Mouse (Mus musculus) hindbrain, embryonic 16.5 days (tissue): ENCODE data around the gene Gm11146. TPM values are rescaled to one million over a fixed set of nuclear protein-coding genes. Genes with fewer than 3 reads are reported as not detected.

ENCODE experiments used
- ATAC-seq: fragments of 200-750 bp; cut with Nextera tagmentation; 2 replicates; pipeline ENCODE4 v1.8.0; 2017; ENCODE audit warnings: moderate TSS enrichment, moderate library complexity
- H3K27ac ChIP-seq: fragments of 300-500 bp; sonication (generic); 2 replicates; pipeline ENCODE4 v1.5.1; 2014; ENCODE audit warnings: low read depth, mild to moderate bottlenecking, control low read depth, low read length, moderate library complexity
- H3K27me3 ChIP-seq: fragments of 300-500 bp; sonication (generic); replicated peaks from 2 replicates; pipeline ENCODE4 v1.6.1; 2014; ENCODE audit warnings: low read length; ENCODE audit not compliant: control insufficient read depth, insufficient read depth
- H3K36me3 ChIP-seq: fragments of 300-500 bp; sonication (generic); 2 replicates; pipeline ENCODE4 v1.6.1; 2014; ENCODE audit warnings: mild to moderate bottlenecking, low read length, moderate library complexity, mixed read lengths; ENCODE audit not compliant: control insufficient read depth, insufficient read depth
- H3K4me1 ChIP-seq: fragments of 300-500 bp; sonication (generic); 2 replicates; pipeline ENCODE4 v1.6.1; 2014; ENCODE audit warnings: low read depth, low read length; ENCODE audit not compliant: control insufficient read depth, insufficient read depth
- H3K4me2 ChIP-seq: fragments of 300-500 bp; sonication (generic); 2 replicates; pipeline ENCODE4 v1.6.1; 2014; ENCODE audit warnings: mild to moderate bottlenecking, low read length, control low read depth, moderate library complexity
- H3K4me3 ChIP-seq: fragments of 300-500 bp; sonication (generic); 2 replicates; pipeline ENCODE4 v1.5.1; 2014; ENCODE audit warnings: mild to moderate bottlenecking, low read length, control low read depth, moderate library complexity
- H3K9ac ChIP-seq: fragments of 300-500 bp; sonication (generic); 2 replicates; pipeline ENCODE4 v1.6.1; 2014; ENCODE audit warnings: low read depth, mild to moderate bottlenecking, control low read depth, low read length, moderate library complexity
- H3K9me3 ChIP-seq: fragments of 300-500 bp; sonication (generic); 2 replicates; pipeline ENCODE4 v1.6.1; 2014; ENCODE audit warnings: mild to moderate bottlenecking, low read length, moderate library complexity; ENCODE audit not compliant: control insufficient read depth
- WGBS: fragments of 180-500 bp; shearing (Covaris S2); extraction: QIAGEN DNeasy Blood & Tissue Kit; methylation state at CpG from one replicate; pipeline ENCODE4 v1.1.7; 2014; 5-methylcytosine and 5-hydroxymethylcytosine counted together
- polyA plus RNA-seq: library from polyadenylated mRNA; unstranded; fragments of >200 nt; fragmentation: Nextera tagmentation; extraction: Ambion mirVana; gene quantifications from 2 replicates; pipeline ENCODE4 v1.2.1, GENCODE M21; 2015

Gene Gm11146
- not detected in 2 replicates for polyA plus RNA-seq

GRCm38 (mm10) chr16:77601994-77602393, at the start of gene Gm11146:
Gm11146 (minus strand) TSS chr16:77602094.
- Histone ChIP-seq H3K9ac (no peak within 1 kb of the TSS), H3K4me1 (no peaks in the 10 kb centered on the region), H3K27ac (no peak within 1 kb of the TSS), H3K4me3 (no peak within 1 kb of the TSS), H3K27me3 (no peaks in the 10 kb centered on the region), H3K4me2 (no peak within 1 kb of the TSS), H3K9me3 (no peaks in the 10 kb centered on the region), H3K36me3 (no peaks in the 10 kb centered on the region)
- WGBS: 78% methylated on average over 1 of the region's 1 CpGs
- ATAC-seq: no peak

- no peak for ATAC-seq
- H3K27ac ChIP-seq: peak overlapping the region; percentile 34; the same call in 1 of the 2 replicates
- H3K9ac ChIP-seq: no peak overlapping the region
- no peaks in the 10 kb centered on the region for H3K9me3 ChIP-seq
- WGBS: 45% methylated on average over 1 of the region's 1 CpGs
- H3K4me1 ChIP-seq: peaks cover 8% of the 10 kb centered on the region
- no peak overlapping the region for H3K4me2 ChIP-seq
- H3K36me3 ChIP-seq: no peaks in the 10 kb centered on the region
- H3K27me3 ChIP-seq: no peaks in the 10 kb centered on the region
- no peak overlapping the region for H3K4me3 ChIP-seq
Observed at GRCm38 (mm10) chr16:77650596-77650995, 48.7 kb upstream of the Gm11146 start.

GRCm38 (mm10) chr16:77649006-77649405, 47.1 kb upstream of the Gm11146 start:
- Histone ChIP-seq H3K36me3 (no peaks in the 10 kb centered on the region), H3K27me3 (no peaks in the 10 kb centered on the region), H3K4me1 (peaks cover 8% of the 10 kb centered on the region), H3K9ac (no peak overlapping the region), H3K9me3 (no peaks in the 10 kb centered on the region), H3K27ac (peak overlapping the region; percentile 78), H3K4me2 (0 out of 2 replicates have a peak overlapping the region, but pooled peaks have one; percentile 17), H3K4me3 (no peak overlapping the region)
- 27% methylated on average over 2 of the region's 2 CpGs for WGBS
- ATAC-seq: no peak

GRCm38 (mm10) chr16:77648181-77648580, 46.3 kb upstream of the Gm11146 start:
- WGBS: 20% methylated on average over 2 of the region's 2 CpGs
- H3K27ac ChIP-seq: peak overlapping the region; percentile 69
- no peak for ATAC-seq
- no peak overlapping the region; the same call in 1 of the 2 replicates for H3K4me3 ChIP-seq
- H3K27me3 ChIP-seq: no peaks in the 10 kb centered on the region
- H3K36me3 ChIP-seq: no peaks in the 10 kb centered on the region
- peak overlapping the region; percentile 41 for H3K4me2 ChIP-seq
- peaks cover 9% of the 10 kb centered on the region for H3K4me1 ChIP-seq
- no peaks in the 10 kb centered on the region for H3K9me3 ChIP-seq
- H3K9ac ChIP-seq: no peak overlapping the region; the same call in 1 of the 2 replicates

- Histone ChIP-seq H3K9me3 (no peaks in the 10 kb centered on the region), H3K9ac (peak overlapping the region; percentile 59), H3K27me3 (no peaks in the 10 kb centered on the region), H3K4me1 (peaks cover 16% of the 10 kb centered on the region), H3K4me3 (peak overlapping the region; percentile 35), H3K36me3 (no peaks in the 10 kb centered on the region), H3K27ac (peak overlapping the region; percentile 84), H3K4me2 (peak overlapping the region; percentile 54)
- no peak for ATAC-seq
- 33% methylated on average over 7 of the region's 7 CpGs for WGBS
Observed at GRCm38 (mm10) chr16:77646146-77646545, 44.3 kb upstream of the Gm11146 start.

- Histone ChIP-seq H3K4me3 (peak overlapping the region; percentile 37), H3K9ac (peak overlapping the region; percentile 57), H3K4me2 (peak overlapping the region; percentile 51), H3K36me3 (no peaks in the 10 kb centered on the region), H3K27me3 (no peaks in the 10 kb centered on the region), H3K27ac (peak overlapping the region; percentile 82), H3K4me1 (peaks cover 16% of the 10 kb centered on the region), H3K9me3 (no peaks in the 10 kb centered on the region)
- WGBS: 32% methylated on average over 1 of the region's 1 CpGs
- no peak for ATAC-seq
Observed at GRCm38 (mm10) chr16:77644976-77645375, 43.1 kb upstream of the Gm11146 start.

GRCm38 (mm10) chr16:77643871-77644720, 42.2 kb upstream of the Gm11146 start:
- H3K4me2 ChIP-seq: peak overlapping the region; percentile 70
- H3K36me3 ChIP-seq: no peaks in the 10 kb centered on the region
- ATAC-seq: peak; percentile 90
- H3K9me3 ChIP-seq: no peaks in the 10 kb centered on the region
- H3K4me1 ChIP-seq: peaks cover 13% of the 10 kb centered on the region
- WGBS: under 1% methylated on average over 31 of the region's 31 CpGs
- no peaks in the 10 kb centered on the region for H3K27me3 ChIP-seq
- peak overlapping the region; percentile 76 for H3K9ac ChIP-seq
- peak overlapping the region; percentile 45 for H3K4me3 ChIP-seq
- peak overlapping the region; percentile 95 for H3K27ac ChIP-seq

- peak; percentile 10 for ATAC-seq
- Histone ChIP-seq H3K4me1 (peaks cover 9% of the 10 kb centered on the region), H3K9ac (peak overlapping the region; percentile 76), H3K27me3 (no peaks in the 10 kb centered on the region), H3K4me3 (peak overlapping the region; percentile 45), H3K4me2 (peak overlapping the region; percentile 70), H3K9me3 (no peaks in the 10 kb centered on the region), H3K27ac (peak overlapping the region; percentile 95), H3K36me3 (no peaks in the 10 kb centered on the region)
- WGBS: 54% methylated on average over 14 of the region's 14 CpGs
Observed at GRCm38 (mm10) chr16:77643036-77643870, 41.4 kb upstream of the Gm11146 start.

- Histone ChIP-seq H3K4me1 (no peaks in the 10 kb centered on the region), H3K36me3 (no peaks in the 10 kb centered on the region), H3K9me3 (no peaks in the 10 kb centered on the region), H3K27ac (no peak overlapping the region), H3K4me3 (no peak overlapping the region), H3K27me3 (no peaks in the 10 kb centered on the region), H3K4me2 (no peak overlapping the region), H3K9ac (no peak overlapping the region)
- 23% methylated on average over 6 of the region's 6 CpGs for whole genome bisulfite sequencing
- no peak for ATAC-seq
Observed at GRCm38 (mm10) chr16:77636497-77636896, 34.6 kb upstream of the Gm11146 start.
